Comparison of ENCODE assay signal across 8 mouse cellular contexts in the genomic region with DNA sequence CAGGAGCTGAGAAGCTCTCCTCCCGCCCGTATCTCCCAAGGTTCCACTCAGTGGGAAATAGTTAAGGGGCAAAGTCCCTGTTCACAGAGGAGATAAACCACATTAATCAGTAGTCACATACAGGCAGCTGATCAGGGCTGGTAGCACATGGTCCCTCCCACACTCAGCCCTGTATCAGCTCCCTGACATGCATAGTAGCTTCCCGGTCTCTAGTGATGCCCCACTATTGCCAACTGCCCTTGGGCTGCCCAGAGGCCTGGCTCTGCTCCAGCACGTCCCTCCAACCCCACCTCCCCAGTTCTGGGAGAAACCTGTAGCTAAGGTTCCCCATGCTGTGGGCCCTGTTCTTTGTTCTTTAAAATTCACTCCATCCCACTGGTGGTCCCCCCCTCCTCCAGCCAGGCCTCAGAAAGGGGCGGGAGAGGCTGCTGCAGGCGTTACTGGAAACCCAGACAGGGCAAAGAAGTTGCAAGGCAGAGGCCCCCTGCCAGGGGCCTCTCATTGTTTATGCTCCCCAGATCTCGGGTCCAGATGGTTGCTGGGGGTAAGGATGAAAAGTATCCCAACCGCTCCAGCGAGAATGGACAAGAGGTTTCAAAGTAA. TPM values are rescaled to one million over a fixed set of nuclear protein-coding genes. Genes with fewer than 3 reads are reported as not detected.
DNase-seq lines count a peak whose midpoint lies in the region; ATAC-seq and TF ChIP-seq lines count a peak whose summit lies in the region.

No protein-coding gene starts in this region.

- H3K27me3 ChIP-seq in forebrain, embryonic 16.5 days (replicated peaks; ENCODE audit: control insufficient read depth, insufficient read depth, low read length): no peaks in the 10 kb centered on the region
- H3K27me3 ChIP-seq in limb, embryonic 14.5 days (ENCODE audit: control insufficient read depth, insufficient read depth, low read length): no peaks in the 10 kb centered on the region
- no peaks in the 10 kb centered on the region for H3K27me3 ChIP-seq in neural tube, embryonic 14.5 days (ENCODE audit: control insufficient read depth, insufficient read depth, low read length)

- no peak for TF ChIP-seq POLR2A in limb, embryonic 14.5 days (IDR thresholded peaks at IDR 0.05; ENCODE audit: borderline replicate concordance, extremely low read depth, insufficient read depth, insufficient read length)

- DNase-seq in layer of hippocampus, adult 9-11 months: peak; percentile 41
- DNase-seq in layer of hippocampus, adult 8-10 months (ENCODE audit: low spot score in 2 of 2): no peak
- peak; percentile 57 to 69 for DNase-seq in adrenal gland, postnatal 36 days
- DNase-seq in limb, embryonic 14.5 days (ENCODE audit: low spot score): peak; percentile 61
- DNase-seq in gastrocnemius, postnatal 25 days: no peak
- DNase-seq in cerebellum, adult 9-10 months: no peak

- peak; percentile 16; the same call in 1 of the 2 replicates for ATAC-seq in forebrain, embryonic 16.5 days
- peak; percentile 38; the same call in 1 of the 2 replicates for ATAC-seq in limb, embryonic 14.5 days (ENCODE audit: low FRiP score, low read depth)
- peak; percentile 13; the same call in 1 of the 2 replicates for ATAC-seq in neural tube, embryonic 14.5 days (ENCODE audit: low read depth)

- peak overlapping the region; percentile 68 for H3K4me2 ChIP-seq in forebrain, embryonic 16.5 days (ENCODE audit: low read length)
- H3K4me2 ChIP-seq in limb, embryonic 14.5 days (replicated peaks; ENCODE audit: low read depth, low read length, severe bottlenecking): peak overlapping the region; percentile 75
- peak overlapping the region; percentile 48 for H3K4me2 ChIP-seq in neural tube, embryonic 14.5 days (ENCODE audit: low read depth, low read length)

- 0% methylated on average over 9 of the region's 9 CpGs for WGBS in forebrain, embryonic 16.5 days
- WGBS in limb, embryonic 14.5 days: 3% methylated on average over 9 of the region's 9 CpGs
- WGBS in neural tube, embryonic 14.5 days: 2% methylated on average over 9 of the region's 9 CpGs

- H3K4me1 ChIP-seq in forebrain, embryonic 16.5 days (replicated peaks; ENCODE audit: control insufficient read depth, insufficient read depth, low read length): peaks cover 41% of the 10 kb centered on the region
- H3K4me1 ChIP-seq in limb, embryonic 14.5 days (ENCODE audit: control insufficient read depth, insufficient read depth, low read length): peaks cover 30% of the 10 kb centered on the region
- peaks cover 30% of the 10 kb centered on the region for H3K4me1 ChIP-seq in neural tube, embryonic 14.5 days (ENCODE audit: control insufficient read depth, insufficient read depth, low read length)

- no peaks in the 10 kb centered on the region for H3K36me3 ChIP-seq in forebrain, embryonic 16.5 days (ENCODE audit: control insufficient read depth, insufficient read depth)
- peaks cover 24% of the 10 kb centered on the region for H3K36me3 ChIP-seq in limb, embryonic 14.5 days (ENCODE audit: control insufficient read depth, insufficient read depth, low read length)
- no peaks in the 10 kb centered on the region for H3K36me3 ChIP-seq in neural tube, embryonic 14.5 days (ENCODE audit: control insufficient read depth, insufficient read depth, low read length)

- no peaks in the 10 kb centered on the region for H3K9me3 ChIP-seq in forebrain, embryonic 16.5 days (ENCODE audit: control insufficient read depth, low read length)
- H3K9me3 ChIP-seq in limb, embryonic 14.5 days (ENCODE audit: control insufficient read depth, low read length): no peaks in the 10 kb centered on the region
- no peaks in the 10 kb centered on the region for H3K9me3 ChIP-seq in neural tube, embryonic 14.5 days (ENCODE audit: control insufficient read depth, low read length)

- H3K9ac ChIP-seq in forebrain, embryonic 16.5 days (replicated peaks; ENCODE audit: low read depth, low read length): peak overlapping the region; percentile 95
- peak overlapping the region; percentile 88 for H3K9ac ChIP-seq in limb, embryonic 14.5 days (ENCODE audit: low read depth, low read length, severe bottlenecking)
- H3K9ac ChIP-seq in neural tube, embryonic 14.5 days (replicated peaks; ENCODE audit: low read depth, low read length): peak overlapping the region; percentile 87

- peak overlapping the region; percentile 70 for H3K4me3 ChIP-seq in forebrain, embryonic 16.5 days (replicated peaks; ENCODE audit: low read length)
- peak overlapping the region; percentile 90 for H3K4me3 ChIP-seq in limb, embryonic 14.5 days (replicated peaks; ENCODE audit: low read length)
- H3K4me3 ChIP-seq in neural tube, embryonic 14.5 days (ENCODE audit: low read depth, low read length): peak overlapping the region; percentile 87

- H3K27ac ChIP-seq in forebrain, embryonic 16.5 days (ENCODE audit: low read length): peak overlapping the region; percentile 96
- H3K27ac ChIP-seq in limb, embryonic 14.5 days (replicated peaks; ENCODE audit: low read depth, low read length): peak overlapping the region; percentile 97
- peak overlapping the region; percentile 91 for H3K27ac ChIP-seq in neural tube, embryonic 14.5 days (ENCODE audit: low read depth, low read length)

RNA-seq across cellular contexts. Expression of a gene that starts 1.8 kb away (rescaled TPM):
- total RNA-seq in layer of hippocampus, adult 8-10 months (2022): 10 to 100 TPM; 32.4 to 41.1 (median 37.3) TPM
- total RNA-seq in adrenal gland, postnatal 36 days (2021): 100 to 1,000 TPM; 128 to 136 TPM
- 99.9 and 100 TPM in 2 replicates for polyA plus RNA-seq in forebrain, embryonic 16.5 days (2015; fragmentation: Nextera tagmentation; extraction: Ambion mirVana)
- polyA plus RNA-seq in limb, embryonic 14.5 days (2012; rRNA removed): 47.3 and 61.4 TPM in 2 replicates
- polyA plus RNA-seq in limb, embryonic 14.5 days (2014; fragmentation: Nextera tagmentation; extraction: Ambion mirVana): 49.6 and 57.3 TPM in 2 replicates
- 37.0 and 41.4 TPM in 2 replicates for polyA plus RNA-seq in neural tube, embryonic 14.5 days (2014; fragmentation: Nextera tagmentation; extraction: Ambion mirVana)
- total RNA-seq in gastrocnemius, postnatal 25 days (2021): 1 to 10 TPM; 5.2 to 7.3 TPM

RNA-seq across cellular contexts. Expression of a gene that starts 40.0 kb away (rescaled TPM):
- under 1 TPM in 1 of 4 experiments, not detected in 3; 0.68 TPM for total RNA-seq in layer of hippocampus, adult 8-10 months (2022)
- under 1 TPM; 0.23 to 0.76 TPM for total RNA-seq in adrenal gland, postnatal 36 days (2021)
- polyA plus RNA-seq in forebrain, embryonic 16.5 days (2015; fragmentation: Nextera tagmentation; extraction: Ambion mirVana): 0.32 and 0.35 TPM in 2 replicates
- 0.88 and 1.3 TPM in 2 replicates for polyA plus RNA-seq in limb, embryonic 14.5 days (2012; rRNA removed)
- 1.2 and 1.3 TPM in 2 replicates for polyA plus RNA-seq in limb, embryonic 14.5 days (2014; fragmentation: Nextera tagmentation; extraction: Ambion mirVana)
- 0.31 and 0.72 TPM in 2 replicates for polyA plus RNA-seq in neural tube, embryonic 14.5 days (2014; fragmentation: Nextera tagmentation; extraction: Ambion mirVana)
- not detected for total RNA-seq in gastrocnemius, postnatal 25 days (2021)

Comparison
In these comparisons a context has a peak if more than half of its experiments do, and no peak if none do; other contexts are left out.
1. DNase-seq: peak in layer of hippocampus, adult 9-11 months (single experiment), adrenal gland, postnatal 36 days (2 of 2) and limb, embryonic 14.5 days (single experiment); none in layer of hippocampus, adult 8-10 months (0 of 2), gastrocnemius, postnatal 25 days (single experiment) and cerebellum, adult 9-10 months (single experiment).
2. RNA of a gene that starts 1.8 kb away (total RNA-seq): 128 to 136 TPM in adrenal gland, postnatal 36 days and 32.4 to 41.1 TPM in layer of hippocampus, adult 8-10 months; 5.2 to 7.3 TPM in gastrocnemius, postnatal 25 days; every median in the first group is over 4 times any median in the second.
3. Peak in every context shown above with its lines, with median percentiles within 50 percentile points of each other: ATAC-seq, H3K27ac ChIP-seq, H3K4me2 ChIP-seq, H3K4me3 ChIP-seq and H3K9ac ChIP-seq.